Mouse (Mus musculus): ENCODE results near the gene Adgrb3. TPM values are rescaled to one million over a fixed set of nuclear protein-coding genes. Genes with fewer than 3 reads are reported as not detected.

Adgrb3 gene
- polyA plus RNA-seq, 1 experiment from 2014 or later, result not detected

DNA sequence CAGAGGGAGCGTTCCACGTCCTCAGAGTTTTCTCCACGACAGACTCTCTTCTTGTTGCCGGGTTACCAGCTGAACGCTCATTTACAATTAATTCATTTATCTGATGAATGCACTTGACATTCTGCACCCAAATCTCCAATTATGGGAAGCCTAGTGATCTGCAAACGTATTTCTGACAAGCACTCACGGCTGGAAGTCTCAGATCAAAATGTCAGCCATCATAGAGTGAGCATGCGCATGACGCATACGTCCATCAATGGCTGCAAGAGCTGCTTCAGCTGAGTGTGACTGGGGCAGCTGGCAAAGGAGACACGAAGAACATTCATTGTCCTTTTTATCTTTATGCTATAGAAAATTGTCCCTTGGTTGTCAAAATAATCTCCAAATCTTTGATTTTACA lies 637.5 kb downstream of the Adgrb3 start:
- WGBS (ENCODE audit: missing documents), result 80% methylated on average over 11 of the region's 11 CpGs
- Histone ChIP-seq H3K79me2 (ENCODE audit: inconsistent target) (no peaks in the 10 kb centered on the region), H3K27ac (no peak overlapping the region), H3K36me3 (ENCODE audit: inconsistent target) (no peaks in the 10 kb centered on the region), H3K4me3 (ENCODE audit: inconsistent target) (no peak overlapping the region)

DNA sequence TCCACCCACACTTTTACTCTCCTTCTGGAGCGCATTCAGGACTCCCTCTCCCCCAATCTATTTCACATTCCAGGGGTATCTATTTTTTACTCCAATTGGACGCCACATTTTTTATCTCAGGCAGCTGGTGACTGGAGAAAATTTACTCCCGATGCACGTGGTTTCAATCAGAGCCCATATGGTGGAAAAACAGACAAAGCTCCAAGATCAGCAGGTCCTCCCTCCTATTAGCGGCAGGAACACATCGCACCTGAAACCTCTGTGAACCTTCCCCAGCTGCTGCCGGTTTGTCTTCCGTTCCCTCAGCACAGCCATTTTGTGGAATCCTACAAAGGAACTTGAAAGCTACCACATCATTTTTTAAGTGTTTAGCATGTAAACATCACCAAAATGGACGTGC lies 640.2 kb downstream of the Adgrb3 start:
- Histone ChIP-seq H3K27ac (no peak overlapping the region), H3K79me2 (ENCODE audit: inconsistent target) (no peaks in the 10 kb centered on the region), H3K36me3 (ENCODE audit: inconsistent target) (no peaks in the 10 kb centered on the region), H3K4me3 (ENCODE audit: inconsistent target) (no peak overlapping the region)
- 75% methylated on average over 9 of the region's 9 CpGs for WGBS (ENCODE audit: missing documents)

GRCm38 (mm10) chr1:25185909-25186308 lies 643.6 kb downstream of the Adgrb3 start:
- no peak overlapping the region for H3K27ac ChIP-seq
- no peaks in the 10 kb centered on the region for H3K36me3 ChIP-seq (ENCODE audit: inconsistent target)
- H3K79me2 ChIP-seq (ENCODE audit: inconsistent target), result no peaks in the 10 kb centered on the region
- 96% methylated on average over 2 of the region's 2 CpGs for WGBS (ENCODE audit: missing documents)
- H3K4me3 ChIP-seq (ENCODE audit: inconsistent target), result no peak overlapping the region

DNA sequence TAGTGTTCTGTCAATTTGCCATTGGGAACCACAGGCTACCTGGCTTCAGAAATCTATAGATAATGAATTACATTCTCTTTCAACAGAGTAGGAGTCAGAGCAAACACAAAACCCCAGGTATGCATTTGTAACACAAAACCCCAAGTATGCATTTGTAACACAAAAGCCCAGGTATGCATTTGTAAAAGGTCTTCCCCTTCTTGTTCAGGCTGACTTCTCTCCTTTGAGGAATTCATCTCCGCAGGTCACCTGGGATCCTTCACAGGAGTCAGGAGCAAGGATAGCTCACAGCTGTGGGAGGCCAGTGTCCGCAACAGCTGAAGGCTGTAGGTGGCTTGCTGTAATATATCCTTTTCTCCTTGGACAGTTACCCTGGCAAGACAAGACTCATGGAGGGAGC lies 647.6 kb downstream of the Adgrb3 start:
- Histone ChIP-seq H3K79me2 (ENCODE audit: inconsistent target) (no peaks in the 10 kb centered on the region), H3K4me3 (ENCODE audit: inconsistent target) (no peak overlapping the region), H3K36me3 (ENCODE audit: inconsistent target) (no peaks in the 10 kb centered on the region), H3K27ac (no peak overlapping the region)
- WGBS (ENCODE audit: missing documents), result 66% methylated on average over 2 of the region's 2 CpGs

- Histone ChIP-seq H3K36me3 (ENCODE audit: inconsistent target) (no peaks in the 10 kb centered on the region), H3K27ac (no peak overlapping the region), H3K79me2 (ENCODE audit: inconsistent target) (no peaks in the 10 kb centered on the region), H3K4me3 (ENCODE audit: inconsistent target) (no peak overlapping the region)
- WGBS (ENCODE audit: missing documents), result 69% methylated on average over 6 of the region's 6 CpGs
These were observed 648.9 kb downstream of the Adgrb3 start for GRCm38 (mm10) chr1:25180615-25181014.

DNA sequence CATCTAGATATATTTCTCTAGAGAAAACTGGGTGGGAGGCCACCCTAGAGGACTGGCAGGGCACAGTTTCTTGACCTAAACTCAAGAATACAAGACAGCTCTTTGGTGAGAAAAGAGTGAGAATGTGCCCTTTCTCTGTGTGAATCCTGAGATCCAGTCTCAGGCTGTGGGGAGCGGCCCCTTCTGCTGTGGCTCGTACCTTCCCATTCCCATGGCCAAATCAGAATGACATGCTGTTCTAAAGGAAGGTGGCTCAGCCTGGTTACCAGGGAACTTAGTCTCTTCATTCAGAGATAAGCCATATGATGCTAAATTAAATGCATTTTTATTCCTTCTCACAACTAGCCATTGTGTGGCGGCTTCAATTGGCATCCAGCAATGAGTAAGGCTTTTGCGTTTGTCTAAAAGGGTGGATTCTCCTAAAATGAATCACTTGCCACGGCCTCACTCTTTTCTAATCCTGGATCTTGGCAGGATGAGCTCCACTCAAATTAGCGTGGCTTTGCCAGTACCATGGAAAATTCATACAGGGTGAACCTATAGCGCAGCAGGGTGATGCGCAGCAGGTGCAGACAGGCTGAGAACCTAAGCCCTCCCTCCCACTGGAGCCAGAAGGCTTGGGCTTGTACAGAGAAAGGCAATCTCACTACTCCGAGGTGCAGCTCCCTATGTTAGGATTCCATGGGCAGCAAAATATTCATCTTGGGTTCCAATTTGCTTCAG lies 649.5 kb downstream of the Adgrb3 start:
- no peak overlapping the region for H3K4me3 ChIP-seq (ENCODE audit: inconsistent target)
- no peaks in the 10 kb centered on the region for H3K36me3 ChIP-seq (ENCODE audit: inconsistent target)
- no peak overlapping the region for H3K27ac ChIP-seq
- WGBS (ENCODE audit: missing documents), result 63% methylated on average over 9 of the region's 9 CpGs
- H3K79me2 ChIP-seq (ENCODE audit: inconsistent target), result no peaks in the 10 kb centered on the region

DNA sequence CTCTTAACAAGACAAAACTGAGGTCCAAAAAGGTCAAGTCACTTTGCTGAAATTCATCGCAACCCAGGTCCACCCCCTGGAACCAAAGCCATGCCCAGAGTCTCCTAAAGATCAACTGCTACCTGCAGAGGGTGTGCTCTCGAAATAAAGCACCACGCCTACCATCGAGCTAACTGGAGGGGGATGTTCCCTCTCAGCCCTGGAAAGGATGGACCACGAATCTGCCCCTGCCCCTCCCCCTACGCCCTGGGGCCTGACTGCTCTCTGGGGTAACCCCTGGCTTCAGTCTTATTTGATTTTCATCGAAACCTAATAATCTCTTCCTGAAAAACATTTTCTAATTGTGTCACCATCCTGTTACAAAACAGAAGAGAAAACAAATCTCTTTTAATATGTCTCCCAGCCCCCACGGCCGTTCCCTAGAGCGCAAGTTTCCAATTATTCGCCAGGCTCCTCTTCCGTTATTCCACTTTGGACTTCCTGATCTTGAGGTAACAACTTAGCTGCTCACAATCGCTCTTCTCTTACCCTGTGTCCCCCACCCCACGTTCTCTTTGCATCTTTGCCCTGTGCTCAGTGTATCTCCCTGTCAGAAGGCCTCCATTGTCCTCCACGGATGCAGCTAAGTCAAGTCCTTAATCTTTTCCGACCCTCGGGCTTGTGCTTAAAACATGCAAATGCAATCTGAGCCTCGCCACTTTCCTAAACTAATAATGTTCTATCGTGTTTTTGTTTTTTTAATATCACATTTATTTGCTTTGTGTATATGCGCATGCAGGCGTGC lies 651.0 kb downstream of the Adgrb3 start:
- H3K36me3 ChIP-seq (ENCODE audit: inconsistent target), result no peaks in the 10 kb centered on the region
- H3K79me2 ChIP-seq (ENCODE audit: inconsistent target), result no peaks in the 10 kb centered on the region
- no peak overlapping the region for H3K4me3 ChIP-seq (ENCODE audit: inconsistent target)
- 55% methylated on average over 21 of the region's 21 CpGs for WGBS (ENCODE audit: missing documents)
- H3K27ac ChIP-seq, result no peak overlapping the region

GRCm38 (mm10) chr1:25167120-25167519 lies 662.4 kb downstream of the Adgrb3 start:
- 86% methylated on average over 5 of the region's 5 CpGs for WGBS (ENCODE audit: missing documents)
- no peaks in the 10 kb centered on the region for H3K36me3 ChIP-seq (ENCODE audit: inconsistent target)
- no peaks in the 10 kb centered on the region for H3K79me2 ChIP-seq (ENCODE audit: inconsistent target)
- H3K27ac ChIP-seq, result no peak overlapping the region
- H3K4me3 ChIP-seq (ENCODE audit: inconsistent target), result no peak overlapping the region

GRCm38 (mm10) chr1:25166036-25166796 lies 663.3 kb downstream of the Adgrb3 start:
- Histone ChIP-seq H3K36me3 (ENCODE audit: inconsistent target) (no peaks in the 10 kb centered on the region), H3K4me3 (ENCODE audit: inconsistent target) (no peak overlapping the region), H3K79me2 (ENCODE audit: inconsistent target) (no peaks in the 10 kb centered on the region), H3K27ac (no peak overlapping the region)
- WGBS (ENCODE audit: missing documents), result 84% methylated on average over 11 of the region's 11 CpGs

GRCm38 (mm10) chr1:25163561-25163960 lies 665.9 kb downstream of the Adgrb3 start:
- Histone ChIP-seq H3K79me2 (ENCODE audit: inconsistent target) (no peaks in the 10 kb centered on the region), H3K4me3 (ENCODE audit: inconsistent target) (no peak overlapping the region), H3K27ac (no peak overlapping the region), H3K36me3 (ENCODE audit: inconsistent target) (no peaks in the 10 kb centered on the region)
- WGBS (ENCODE audit: missing documents), result 80% methylated on average over 6 of the region's 6 CpGs

- H3K4me3 ChIP-seq (ENCODE audit: inconsistent target), result no peak overlapping the region
- no peaks in the 10 kb centered on the region for H3K79me2 ChIP-seq (ENCODE audit: inconsistent target)
- no peaks in the 10 kb centered on the region for H3K36me3 ChIP-seq (ENCODE audit: inconsistent target)
- no peak overlapping the region for H3K27ac ChIP-seq
- 80% methylated on average over 3 of the region's 3 CpGs for WGBS (ENCODE audit: missing documents)
These were observed 683.3 kb downstream of the Adgrb3 start for GRCm38 (mm10) chr1:25146206-25146605.

- H3K27ac ChIP-seq, result no peak overlapping the region
- WGBS (ENCODE audit: missing documents), result 60% methylated on average over 4 of the region's 4 CpGs
- H3K79me2 ChIP-seq (ENCODE audit: inconsistent target), result no peaks in the 10 kb centered on the region
- no peak overlapping the region for H3K4me3 ChIP-seq (ENCODE audit: inconsistent target)
- no peaks in the 10 kb centered on the region for H3K36me3 ChIP-seq (ENCODE audit: inconsistent target)
These were observed 697.2 kb downstream of the Adgrb3 start for GRCm38 (mm10) chr1:25132150-25132824.

GRCm38 (mm10) chr1:25115512-25115911 lies 714.0 kb downstream of the Adgrb3 start:
- Histone ChIP-seq H3K4me3 (ENCODE audit: inconsistent target) (no peak overlapping the region), H3K27ac (no peak overlapping the region), H3K79me2 (ENCODE audit: inconsistent target) (no peaks in the 10 kb centered on the region), H3K36me3 (ENCODE audit: inconsistent target) (no peaks in the 10 kb centered on the region)
- 80% methylated on average over 10 of the region's 11 CpGs for WGBS (ENCODE audit: missing documents)

GRCm38 (mm10) chr1:25107500-25108101 lies 721.9 kb downstream of the Adgrb3 start:
- Histone ChIP-seq H3K79me2 (ENCODE audit: inconsistent target) (no peaks in the 10 kb centered on the region), H3K27ac (no peak overlapping the region), H3K4me3 (ENCODE audit: inconsistent target) (no peak overlapping the region), H3K36me3 (ENCODE audit: inconsistent target) (no peaks in the 10 kb centered on the region)
- WGBS (ENCODE audit: missing documents), result 91% methylated on average over 3 of the region's 3 CpGs

Measured in macrophage (primary cell).